Mouse (Mus musculus): Measurements from ENCODE around the gene Srgap1. TPM values are rescaled to one million over a fixed set of nuclear protein-coding genes. Genes with fewer than 3 reads are reported as not detected.

Srgap1 gene
- polyA plus RNA-seq, 1 experiment from 2014 or later = 3.7 TPM

DNA sequence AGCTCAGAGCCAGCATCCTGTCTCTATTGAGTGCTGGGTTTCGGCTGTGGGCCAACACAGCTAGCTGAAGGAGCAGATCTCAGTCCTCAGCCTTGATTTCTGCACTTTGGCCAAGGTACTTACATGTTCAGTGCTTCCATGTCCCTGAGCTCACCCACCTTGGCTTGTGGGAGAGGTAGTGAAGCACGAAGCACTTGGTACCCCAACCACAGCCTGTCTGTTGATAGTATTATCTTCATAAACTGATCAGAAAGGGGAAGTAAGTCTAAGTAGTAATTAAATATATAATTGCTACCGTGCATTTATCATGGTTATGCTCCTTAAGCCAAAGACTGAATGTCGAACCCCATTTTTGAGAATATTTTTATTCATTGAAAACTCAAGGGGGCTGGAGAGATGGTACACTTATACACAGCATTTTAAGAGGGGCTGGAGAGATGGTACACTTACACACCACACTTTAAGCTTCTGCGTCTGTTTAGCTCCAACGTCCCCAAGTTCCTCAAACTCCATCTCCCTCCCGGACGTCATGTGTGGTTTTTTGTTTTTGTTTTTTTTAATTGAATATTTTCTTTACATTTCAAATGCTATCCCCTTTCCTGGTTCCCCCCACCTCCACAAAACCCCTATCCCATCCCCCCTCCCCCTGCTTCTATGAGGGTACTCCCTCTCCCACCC, 315.9 kb downstream of the Srgap1 start:
- Histone ChIP-seq H3K9me3 (ENCODE audit: control insufficient read depth, low read length) (no peaks in the 10 kb centered on the region), H3K9ac (ENCODE audit: low read depth, low read length) (no peak overlapping the region), H3K36me3 (ENCODE audit: control insufficient read depth, insufficient read depth, low read length) (no peaks in the 10 kb centered on the region), H3K27ac (ENCODE audit: low read length) (no peak overlapping the region), H3K27me3 (replicated peaks; ENCODE audit: control insufficient read depth, insufficient read depth, low read length) (no peaks in the 10 kb centered on the region), H3K4me3 (ENCODE audit: low read length) (no peak overlapping the region), H3K4me2 (ENCODE audit: low read depth, low read length) (no peak overlapping the region), H3K4me1 (ENCODE audit: control insufficient read depth, insufficient read depth, low read length) (no peaks in the 10 kb centered on the region)
- 94% methylated on average over 8 of the region's 8 CpGs for WGBS
- ATAC-seq = no peak

Other genes starting within 250 kb of the Srgap1 start
- 43.8 and 49.5 TPM in 2 replicates for gene Rxylt1, start 50.1 kb upstream of the Srgap1 start, polyA plus RNA-seq (2015; fragmentation: Nextera tagmentation; extraction: Ambion mirVana)

Data from intestine, embryonic 16.5 days (tissue).